Mouse (Mus musculus) CH12.LX (cell line): ENCODE results near the gene Gm20388. TPM values are rescaled to one million over a fixed set of nuclear protein-coding genes. Genes with fewer than 3 reads are reported as not detected.

Source experiments
- DNase-seq: peaks from one replicate; pipeline ENCODE4 v3.0.0-alpha.2; 2013; ENCODE audit errors: extremely low read depth
- H3K27ac ChIP-seq: 2 replicates; pipeline ENCODE4 v1.5.1; 2012; ENCODE audit warnings: low read depth, mild to moderate bottlenecking, control low read depth, moderate library complexity; ENCODE audit not compliant: insufficient read depth
- H3K27me3 ChIP-seq: replicated peaks from 2 replicates; pipeline ENCODE3; 2012; ENCODE audit warnings: inconsistent platforms
- H3K36me3 ChIP-seq, 2 experiments: replicated peaks in 1 of 2; 2 replicates each; pipeline versions ENCODE3 to v1.6.1; 2012; ENCODE audit warnings: inconsistent platforms in 1 of 2, low read length in 1 of 2, mild to moderate bottlenecking in 1 of 2, mixed read lengths in 1 of 2, moderate library complexity in 1 of 2; ENCODE audit not compliant: control insufficient read depth in 1 of 2, insufficient read depth in 1 of 2
- H3K4me1 ChIP-seq, 2 experiments: 2 replicates each; pipeline ENCODE4 v1.6.1; 2012; ENCODE audit warnings: inconsistent platforms in 1 of 2, moderate library complexity in 1 of 2; ENCODE audit not compliant: insufficient read depth in 2 of 2, control insufficient read depth in 1 of 2
- H3K4me2 ChIP-seq: 2 replicates; pipeline ENCODE4 v1.6.1; 2012; ENCODE audit warnings: low read depth, mild to moderate bottlenecking, control low read depth; ENCODE audit not compliant: poor library complexity, insufficient read depth, severe bottlenecking
- H3K4me3 ChIP-seq, 3 experiments: fragments of 150-350 bp in 1 of 3; sonication (generic) in 1 of 3; replicated peaks in 1 of 3; 2 replicates each; pipeline versions ENCODE3 to v1.5.1; 2011 to 2012; ENCODE audit warnings: low read depth in 2 of 3, low read length in 2 of 3, mild to moderate bottlenecking in 2 of 3, moderate library complexity in 2 of 3, control low read depth in 1 of 3, improper control_type of control experiment in 1 of 3, inconsistent platforms in 1 of 3, mixed read lengths in 1 of 3; ENCODE audit not compliant: poor library complexity in 1 of 3
- H3K79me2 ChIP-seq: replicated peaks from 2 replicates; pipeline ENCODE4 v1.6.1; 2012; ENCODE audit warnings: mild to moderate bottlenecking, moderate library complexity; ENCODE audit not compliant: control insufficient read depth, poor library complexity, insufficient read depth, severe bottlenecking; ENCODE audit errors: extremely low read depth
- H3K9ac ChIP-seq: 2 replicates; pipeline ENCODE4 v1.6.1; 2012; ENCODE audit warnings: low read depth, mild to moderate bottlenecking, control low read depth, moderate library complexity; ENCODE audit not compliant: insufficient read depth
- H3K9me3 ChIP-seq: replicated peaks from 2 replicates; pipeline ENCODE3; 2012; ENCODE audit warnings: low read length, inconsistent platforms, mixed read lengths
- E2F4 ChIP-seq: IDR thresholded peaks from 2 replicates; pipeline ENCODE4 v1.6.1; 2011; ENCODE audit warnings: low read depth, low read length, improper control_type of control experiment; ENCODE audit not compliant: insufficient replicate concordance
- ETS1 ChIP-seq: conservative IDR thresholded peaks from 2 replicates; pipeline ENCODE4 v1.6.1; 2012; ENCODE audit warnings: low read depth, mild to moderate bottlenecking, inconsistent platforms, low read length, improper control_type of control experiment, moderate library complexity
- GABPA ChIP-seq: IDR thresholded peaks from 2 replicates; pipeline ENCODE4 v1.6.1; 2012; ENCODE audit warnings: low read depth, low read length, improper control_type of control experiment, inconsistent platforms; ENCODE audit not compliant: insufficient replicate concordance
- IRF4 ChIP-seq: IDR thresholded peaks from 2 replicates; pipeline ENCODE4 v1.6.1; 2014; ENCODE audit warnings: low read depth, mild to moderate bottlenecking, inconsistent platforms, low read length, improper control_type of control experiment
- JUND ChIP-seq: conservative IDR thresholded peaks from 2 replicates; pipeline ENCODE4 v1.6.1; 2011; ENCODE audit warnings: low read depth, low read length, improper control_type of control experiment
- MAZ ChIP-seq: IDR thresholded peaks from 2 replicates; pipeline ENCODE4 v1.6.1; 2012; ENCODE audit warnings: low read depth, mild to moderate bottlenecking, inconsistent platforms, low read length, improper control_type of control experiment, moderate library complexity
- MXI1 ChIP-seq: IDR thresholded peaks from 2 replicates; pipeline ENCODE4 v1.6.1; 2011; ENCODE audit warnings: mild to moderate bottlenecking, low read depth, low read length, improper control_type of control experiment
- MYC ChIP-seq: IDR thresholded peaks from 2 replicates; pipeline ENCODE4 v1.6.1; 2011; ENCODE audit warnings: low read depth, mild to moderate bottlenecking, improper control_type of control experiment, low read length
- PAX5 ChIP-seq: IDR thresholded peaks from 2 replicates; pipeline ENCODE4 v1.6.1; 2012; ENCODE audit warnings: low read length, inconsistent platforms, mixed read lengths
- RAD21 ChIP-seq: IDR thresholded peaks from 2 replicates; pipeline ENCODE4 v1.6.1; 2011; ENCODE audit warnings: low read depth, mild to moderate bottlenecking, low read length, improper control_type of control experiment, moderate library complexity
- SIN3A ChIP-seq: IDR thresholded peaks from 2 replicates; pipeline ENCODE4 v1.6.1; 2012; ENCODE audit warnings: low read length, improper control_type of control experiment, inconsistent platforms
- TBP ChIP-seq: conservative IDR thresholded peaks from 2 replicates; pipeline ENCODE4 v1.6.1; 2011; ENCODE audit warnings: low read depth, low read length, improper control_type of control experiment
- ZC3H11A ChIP-seq: IDR thresholded peaks from 2 replicates; pipeline ENCODE4 v1.6.1; 2012; ENCODE audit warnings: low read depth, mild to moderate bottlenecking, inconsistent platforms, low read length, improper control_type of control experiment
- ZKSCAN1 ChIP-seq: IDR thresholded peaks from 2 replicates; pipeline ENCODE4 v1.6.1; 2012; ENCODE audit warnings: low read depth, inconsistent platforms, low read length, improper control_type of control experiment, borderline replicate concordance
- dilution Hi-C: fragments of 300-500 bp; cut with MboI; formaldehyde crosslinking; loops from 2 replicates; pipeline ENCODE4 v1.14.3; 2020; ENCODE audit warnings: low sequenced_read_pairs; ENCODE audit not compliant: extremely low pct_unique_long_range_greater_than_20kb, extremely low pct_ligation_motif_present
- in situ Hi-C: fragments of 300-500 bp; cut with MboI; formaldehyde crosslinking; loops from 3 replicates; pipeline ENCODE4 v1.14.3; 2019; ENCODE audit warnings: low sequenced_read_pairs, low pct_ligation_motif_present, low pct_unique_long_range_greater_than_20kb, mixed read lengths
- polyA plus RNA-seq: library from polyadenylated mRNA; unstranded; fragments of >175 nt; gene quantifications from 2 replicates; pipeline ENCODE4 v1.2.1, GENCODE M21; 2012; ENCODE audit warnings: low read depth; ENCODE audit not compliant: insufficient read length
- total RNA-seq, 2 experiments: library from RNA; depleted of rRNA; stranded (reverse); fragments of 300-350 nt in 1 of 2; fragments of >200 nt in 1 of 2; gene quantifications; 2 replicates each; pipeline ENCODE4 v1.2.3; 2012 to 2014

Gm20388 gene
- total and polyA plus RNA-seq, 3 experiments = 14.8 to 26.3 (median 22.2) TPM

GRCm38 (mm10) chr8:122938170-122938569, 3027.5 kb downstream of the Gm20388 start:
- no peak overlapping the region for H3K9ac ChIP-seq
- dilution Hi-C loops = no loop called here
- no peak for DNase-seq
- H3K4me3 ChIP-seq = no peak overlapping the region
- in situ Hi-C loops = no loop called here
- no peak overlapping the region for H3K27ac ChIP-seq
- no peaks in the 10 kb centered on the region for H3K9me3 ChIP-seq
- no peak overlapping the region for H3K4me2 ChIP-seq
- peaks cover 90% of the 10 kb centered on the region for H3K79me2 ChIP-seq
- peaks cover 29 to 91% of the 10 kb centered on the region in 2 experiments for H3K4me1 ChIP-seq
- TF ChIP-seq MAZ = no peak
- peaks cover 20 to 67% of the 10 kb centered on the region in 2 experiments for H3K36me3 ChIP-seq
- no peaks in the 10 kb centered on the region for H3K27me3 ChIP-seq

- H3K9me3 ChIP-seq = no peaks in the 10 kb centered on the region
- H3K9ac ChIP-seq = no peak overlapping the region
- H3K4me1 ChIP-seq = peaks cover 28 to 89% of the 10 kb centered on the region in 2 experiments
- no peak for TF ChIP-seq E2F4
- no peak for TF ChIP-seq JUND
- TF ChIP-seq SIN3A = no peak
- TF ChIP-seq IRF4 = no peak
- no peak for TF ChIP-seq GABPA
- TF ChIP-seq ETS1 = no peak
- TF ChIP-seq MXI1 = no peak
- TF ChIP-seq TBP = no peak
- TF ChIP-seq ZKSCAN1 = no peak
- TF ChIP-seq MYC = no peak
- TF ChIP-seq RAD21 = no peak
- TF ChIP-seq PAX5 = no peak
- no peak for TF ChIP-seq ZC3H11A
- no peaks in the 10 kb centered on the region for H3K27me3 ChIP-seq
- peak; percentile 70 for DNase-seq
- in situ Hi-C loops = no loop called here
- peaks cover 91% of the 10 kb centered on the region for H3K79me2 ChIP-seq
- H3K36me3 ChIP-seq = peaks cover 17 to 66% of the 10 kb centered on the region in 2 experiments
- H3K27ac ChIP-seq = no peak overlapping the region; the same call in 1 of the 2 replicates
- H3K4me2 ChIP-seq = no peak overlapping the region
- no peak overlapping the region for H3K4me3 ChIP-seq
- dilution Hi-C loops = no loop called here
Observed at GRCm38 (mm10) chr8:122938591-122938990, 3027.9 kb downstream of the Gm20388 start.
